Mouse (Mus musculus) myocyte (in vitro differentiated cells): Measurements from ENCODE around the gene Iqcf5. TPM values are rescaled to one million over a fixed set of nuclear protein-coding genes. Genes with fewer than 3 reads are reported as not detected.

ENCODE experiments used
- H3K27me3 ChIP-seq: one replicate; pipeline ENCODE4 v1.6.1; 2011; ENCODE audit not compliant: control insufficient read depth, insufficient read depth, insufficient read length
- H3K36me3 ChIP-seq: one replicate; pipeline ENCODE4 v1.6.1; 2011; ENCODE audit not compliant: control insufficient read depth, insufficient read depth
- H3K4me2 ChIP-seq: one replicate; pipeline ENCODE4 v1.6.1; 2011; ENCODE audit warnings: low read depth, control low read depth
- H3K4me3 ChIP-seq: one replicate; pipeline ENCODE4 v1.5.1; 2011; ENCODE audit warnings: mild to moderate bottlenecking, control low read depth, moderate library complexity
- H3K79me2 ChIP-seq: one replicate; pipeline ENCODE4 v1.6.1; 2011; ENCODE audit not compliant: control insufficient read depth, insufficient read depth
- H3ac ChIP-seq: one replicate; pipeline ENCODE4 v1.6.1; 2011; ENCODE audit not compliant: control insufficient read depth, insufficient read length
- CEBPB ChIP-seq: IDR thresholded peaks from 2 replicates; pipeline ENCODE4 v1.6.1; 2011; ENCODE audit warnings: mild to moderate bottlenecking, moderate library complexity; ENCODE audit not compliant: poor library complexity, insufficient read depth, severe bottlenecking
- E2F4 ChIP-seq: IDR thresholded peaks from one replicate; pipeline ENCODE4 v1.6.1; 2011; ENCODE audit warnings: mild to moderate bottlenecking, control low read depth, moderate library complexity; ENCODE audit not compliant: insufficient read depth
- MAX ChIP-seq: IDR thresholded peaks from one replicate; pipeline ENCODE4 v1.6.1; 2011; ENCODE audit warnings: low read depth, mild to moderate bottlenecking, control low read depth
- MYOD1 ChIP-seq, 3 experiments: IDR thresholded peaks; one replicate each; pipeline ENCODE4 v1.6.1; 2011; ENCODE audit warnings: control low read depth in 2 of 3, low read depth in 2 of 3, mild to moderate bottlenecking in 2 of 3, moderate library complexity in 1 of 3; ENCODE audit not compliant: insufficient read length in 2 of 3, control insufficient read depth in 1 of 3
- MYOG ChIP-seq, 3 experiments: IDR thresholded peaks; one replicate each; pipeline ENCODE4 v1.6.1; 2011; ENCODE audit warnings: control low read depth in 2 of 3, low read depth in 2 of 3, mild to moderate bottlenecking in 2 of 3; ENCODE audit not compliant: insufficient read length in 2 of 3, control insufficient read depth in 1 of 3, insufficient read depth in 1 of 3
- POLR2A ChIP-seq: IDR thresholded peaks from one replicate; pipeline ENCODE4 v1.6.1; 2011; ENCODE audit warnings: low read depth, mild to moderate bottlenecking, control low read depth, moderate library complexity; ENCODE audit not compliant: insufficient read length
- POLR2AphosphoS2 ChIP-seq: IDR thresholded peaks from one replicate; pipeline ENCODE4 v1.6.1; 2011; ENCODE audit warnings: low read depth, control low read depth; ENCODE audit not compliant: insufficient read length
- REST ChIP-seq: IDR thresholded peaks from one replicate; pipeline ENCODE4 v1.6.1; 2011; ENCODE audit warnings: mild to moderate bottlenecking, control low read depth, moderate library complexity; ENCODE audit not compliant: insufficient read depth, insufficient read length
- SRF ChIP-seq: IDR thresholded peaks from one replicate; pipeline ENCODE4 v1.6.1; 2011; ENCODE audit warnings: low read depth; ENCODE audit not compliant: control insufficient read depth, insufficient read length
- TCF12 ChIP-seq: IDR thresholded peaks from one replicate; pipeline ENCODE4 v1.6.1; 2011; ENCODE audit warnings: mild to moderate bottlenecking, control low read depth; ENCODE audit not compliant: poor library complexity, insufficient read depth, severe bottlenecking
- TCF3 ChIP-seq: IDR thresholded peaks from one replicate; pipeline ENCODE4 v1.6.1; 2011; ENCODE audit warnings: low read depth, control low read depth; ENCODE audit not compliant: insufficient read length
- USF1 ChIP-seq: IDR thresholded peaks from one replicate; pipeline ENCODE4 v1.6.1; 2011; ENCODE audit warnings: low read depth, mild to moderate bottlenecking, control low read depth, moderate library complexity
- polyA plus RNA-seq: library from polyadenylated mRNA; unstranded; fragments of >200 nt; fragmentation: generic; extraction: Trizol; gene quantifications from one replicate; pipeline ENCODE4 v1.2.1, GENCODE M21; 2012; ENCODE audit warnings: missing spikeins

The Iqcf5 gene
- polyA plus RNA-seq, 1 experiment: 0.12 TPM

DNA sequence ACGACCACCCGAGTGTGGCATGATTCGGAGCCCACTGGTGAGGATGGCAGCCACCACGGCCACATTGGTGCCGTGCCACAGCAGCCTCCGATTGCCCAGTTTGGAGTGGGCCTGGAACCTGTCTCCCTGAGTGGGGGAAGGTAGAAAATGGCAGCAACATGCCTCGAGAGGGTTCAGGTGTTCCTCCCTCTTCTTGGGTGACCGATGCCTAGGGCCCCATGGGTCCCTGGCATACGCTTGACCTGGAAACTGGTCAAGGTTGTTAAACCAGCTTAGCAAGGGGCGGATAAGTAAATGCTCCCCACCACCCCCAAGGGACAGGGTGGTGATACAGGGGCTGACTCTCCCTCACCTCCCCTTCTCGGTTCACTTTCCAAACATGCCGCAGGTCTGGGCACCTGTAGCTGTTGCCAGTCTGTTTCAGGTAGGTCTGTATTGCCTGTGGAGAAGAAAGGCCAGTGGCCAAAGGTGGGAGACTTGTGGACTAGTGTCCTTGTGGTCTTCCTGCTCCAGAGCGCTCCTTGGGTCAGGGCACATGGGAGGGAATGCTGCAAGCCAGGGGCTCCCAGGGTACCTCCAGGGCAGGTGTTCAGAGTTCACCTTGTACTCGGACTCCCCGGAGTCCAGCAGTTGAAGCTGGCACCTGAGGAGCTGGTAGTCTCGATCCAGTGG is 41.2 kb upstream of the Iqcf5 start:
- Histone ChIP-seq H3K36me3 (no peaks in the 10 kb centered on the region), H3K27me3 (no peaks in the 10 kb centered on the region), H3ac (no peak overlapping the region), H3K4me2 (no peak overlapping the region), H3K4me3 (no peak overlapping the region), H3K79me2 (peaks cover 5% of the 10 kb centered on the region)
- TF ChIP-seq POLR2A: no peak
- TF ChIP-seq MYOD1 (IDR thresholded peaks at IDR 0.05; ENCODE audit: control insufficient read depth in 1 of 3, insufficient read length in 2 of 3, low read depth in 2 of 3): no peak
- no peak for TF ChIP-seq MYOG (IDR thresholded peaks at IDR 0.05; ENCODE audit: control insufficient read depth in 1 of 3, insufficient read depth in 1 of 3, insufficient read length in 2 of 3, low read depth in 2 of 3)
- no peak for TF ChIP-seq MAX
- TF ChIP-seq USF1: no peak
- no peak for TF ChIP-seq E2F4
- no peak for TF ChIP-seq SRF
- TF ChIP-seq POLR2AphosphoS2: no peak
- no peak for TF ChIP-seq TCF3
- no peak for TF ChIP-seq CEBPB
- no peak for TF ChIP-seq REST
- TF ChIP-seq TCF12: no peak

DNA sequence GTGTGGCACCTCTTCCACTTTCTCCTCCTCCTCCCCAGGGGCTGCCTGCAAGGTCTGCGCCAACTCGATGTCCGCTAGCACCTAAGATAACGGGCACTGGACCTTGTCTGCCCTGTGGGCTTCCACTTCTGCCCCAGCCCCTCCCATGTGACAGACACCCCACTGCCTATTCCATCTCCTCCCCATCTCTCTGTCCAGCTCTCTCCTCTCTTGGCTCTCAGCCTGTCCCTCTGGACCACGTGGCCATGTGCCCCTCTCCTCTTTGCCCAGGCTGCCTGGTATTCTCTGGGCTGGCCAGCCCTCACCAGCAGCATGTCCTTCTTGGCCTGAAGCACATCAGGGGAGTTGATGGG is 40.6 kb upstream of the Iqcf5 start:
- H3K79me2 ChIP-seq: peaks cover 5% of the 10 kb centered on the region
- no peak overlapping the region for H3ac ChIP-seq
- peak overlapping the region; percentile 54 for H3K4me3 ChIP-seq
- H3K4me2 ChIP-seq: peak overlapping the region; percentile 98
- H3K36me3 ChIP-seq: no peaks in the 10 kb centered on the region
- no peaks in the 10 kb centered on the region for H3K27me3 ChIP-seq
- TF ChIP-seq POLR2AphosphoS2 (peak; percentile 55), E2F4 (no peak)

DNA sequence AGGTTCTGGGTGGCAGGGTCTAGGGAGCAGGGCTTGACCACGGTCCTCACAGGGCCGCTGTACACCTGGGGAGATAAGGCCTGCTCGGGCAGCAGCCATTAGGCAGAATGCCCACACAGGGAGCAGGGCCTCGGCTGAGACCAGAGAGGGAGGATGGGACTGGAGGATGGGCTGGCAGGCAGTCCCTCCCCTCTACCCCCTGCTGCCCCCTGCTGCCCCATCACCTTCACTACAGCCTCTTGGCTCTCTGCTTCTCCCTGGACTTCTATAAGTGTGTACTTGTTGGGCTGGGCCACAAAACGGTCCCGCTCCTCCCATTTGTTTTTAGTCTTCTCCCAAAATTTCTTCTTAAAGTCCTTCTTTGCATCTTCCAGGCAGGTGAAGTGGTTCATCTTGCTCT is 39.9 kb upstream of the Iqcf5 start:
- TF ChIP-seq POLR2A (peak; percentile 58), MYOD1 (IDR thresholded peaks at IDR 0.05; ENCODE audit: control insufficient read depth in 1 of 3, insufficient read length in 2 of 3, low read depth in 2 of 3) (peak in 1 of 3 experiments; percentile 16), USF1 (no peak), MYOG (IDR thresholded peaks at IDR 0.05; ENCODE audit: control insufficient read depth in 1 of 3, insufficient read depth in 1 of 3, insufficient read length in 2 of 3, low read depth in 2 of 3) (peak in 1 of 3 experiments; percentile 52), POLR2AphosphoS2 (peak; percentile 79)
- Histone ChIP-seq H3K27me3 (no peaks in the 10 kb centered on the region), H3K4me2 (peak overlapping the region; percentile 98), H3K79me2 (peaks cover 8% of the 10 kb centered on the region), H3ac (no peak overlapping the region), H3K4me3 (peak overlapping the region; percentile 54), H3K36me3 (no peaks in the 10 kb centered on the region)

DNA sequence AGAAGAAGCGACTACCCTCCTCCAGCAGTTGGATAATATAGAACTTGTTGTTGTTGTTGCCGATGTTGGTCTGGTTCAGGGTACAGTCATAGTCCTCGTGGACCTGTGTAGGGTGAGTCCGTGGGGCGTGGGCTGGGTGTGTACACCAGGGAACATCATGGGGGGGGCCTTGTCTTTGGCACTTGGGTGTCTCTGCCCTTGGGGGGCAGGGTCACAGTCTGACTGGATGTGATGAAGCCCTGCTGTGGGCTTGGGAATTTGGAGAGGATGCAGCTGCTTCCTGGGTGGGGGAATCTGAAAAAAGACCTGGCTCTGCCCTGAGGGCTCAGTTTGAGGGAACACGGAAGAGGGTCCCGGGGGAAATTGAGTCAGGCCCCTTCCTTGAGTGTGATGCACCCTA is 39.3 kb upstream of the Iqcf5 start:
- Histone ChIP-seq H3K36me3 (no peaks in the 10 kb centered on the region), H3K4me3 (peak overlapping the region; percentile 54), H3K27me3 (no peaks in the 10 kb centered on the region), H3K4me2 (peak overlapping the region; percentile 98), H3ac (no peak overlapping the region), H3K79me2 (peaks cover 8% of the 10 kb centered on the region)
- TF ChIP-seq TCF12: no peak
- TF ChIP-seq MYOG (IDR thresholded peaks at IDR 0.05; ENCODE audit: control insufficient read depth in 1 of 3, insufficient read depth in 1 of 3, insufficient read length in 2 of 3, low read depth in 2 of 3): peak in 1 of 3 experiments; percentile 46
- no peak for TF ChIP-seq SRF
- TF ChIP-seq MYOD1 (IDR thresholded peaks at IDR 0.05; ENCODE audit: control insufficient read depth in 1 of 3, insufficient read length in 2 of 3, low read depth in 2 of 3): peak in 2 of 3 experiments; percentile 20 to 59
- TF ChIP-seq POLR2A: peak; percentile 46
- TF ChIP-seq REST: no peak
- no peak for TF ChIP-seq CEBPB
- no peak for TF ChIP-seq TCF3

DNA sequence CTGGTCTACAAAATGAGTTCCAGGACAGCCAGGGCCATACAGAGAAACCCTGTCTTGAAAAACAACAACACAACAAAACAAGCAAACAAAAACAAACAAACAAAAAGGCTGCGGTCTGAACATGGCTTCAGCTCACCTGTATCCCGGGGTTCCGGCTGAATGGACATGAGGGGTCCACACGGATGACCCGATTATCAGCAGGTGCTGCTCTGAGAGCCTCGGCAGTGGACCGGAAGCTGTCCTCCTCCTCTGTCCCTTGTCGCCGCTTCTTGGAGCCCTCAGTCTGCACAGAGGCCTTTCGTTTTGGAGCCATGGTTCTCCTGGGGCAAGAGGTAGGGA is 38.7 kb upstream of the Iqcf5 start, which contains the start of gene Rrp9:
TSS of gene Rrp9 (plus strand) at position 301 of the 339 bp plus-strand sequence.
- TF ChIP-seq TCF3 (no peak), POLR2A (no peak), E2F4 (no peak), TCF12 (no peak), MYOG (IDR thresholded peaks at IDR 0.05; ENCODE audit: control insufficient read depth in 1 of 3, insufficient read depth in 1 of 3, insufficient read length in 2 of 3, low read depth in 2 of 3) (no peak), MAX (no peak), MYOD1 (IDR thresholded peaks at IDR 0.05; ENCODE audit: control insufficient read depth in 1 of 3, insufficient read length in 2 of 3, low read depth in 2 of 3) (no peak), CEBPB (no peak)
- Histone ChIP-seq H3ac (peak within 1 kb of the TSS; percentile 19), H3K79me2 (peaks cover 8% of the 10 kb centered on the region), H3K36me3 (peaks cover 5% of the 10 kb centered on the region), H3K4me3 (peak within 1 kb of the TSS; percentile 54), H3K4me2 (peak within 1 kb of the TSS; percentile 98), H3K27me3 (no peaks in the 10 kb centered on the region)
